Mouse (Mus musculus) midbrain, embryonic 15.5 days (tissue): ENCODE results near the gene Zdhhc15. TPM values are rescaled to one million over a fixed set of nuclear protein-coding genes. Genes with fewer than 3 reads are reported as not detected.

ENCODE experiments used
- ATAC-seq: fragments of 200-750 bp; cut with Nextera tagmentation; replicated peaks from 2 replicates; pipeline ENCODE4 v1.8.0; 2017; ENCODE audit warnings: moderate TSS enrichment
- H3K27ac ChIP-seq: fragments of 300-500 bp; sonication (generic); 2 replicates; pipeline ENCODE4 v1.5.1; 2015; ENCODE audit warnings: mild to moderate bottlenecking, inconsistent platforms
- H3K27me3 ChIP-seq: fragments of 300-500 bp; sonication (generic); replicated peaks from 2 replicates; pipeline ENCODE4 v1.6.1; 2015; ENCODE audit warnings: inconsistent platforms
- H3K36me3 ChIP-seq: fragments of 300-500 bp; sonication (generic); replicated peaks from 2 replicates; pipeline ENCODE4 v1.6.1; 2015; ENCODE audit warnings: inconsistent platforms
- H3K4me1 ChIP-seq: fragments of 300-500 bp; sonication (generic); 2 replicates; pipeline ENCODE4 v1.6.1; 2015; ENCODE audit warnings: inconsistent platforms
- H3K4me2 ChIP-seq: fragments of 300-500 bp; sonication (generic); 2 replicates; pipeline ENCODE4 v1.6.1; 2015; ENCODE audit warnings: inconsistent platforms, mild to moderate bottlenecking, moderate library complexity
- H3K4me3 ChIP-seq: fragments of 300-500 bp; sonication (generic); 2 replicates; pipeline ENCODE4 v1.5.1; 2015; ENCODE audit warnings: mild to moderate bottlenecking, inconsistent platforms
- H3K9ac ChIP-seq: fragments of 300-500 bp; sonication (generic); 2 replicates; pipeline ENCODE4 v1.6.1; 2015; ENCODE audit warnings: mild to moderate bottlenecking, inconsistent platforms
- H3K9me3 ChIP-seq: fragments of 300-500 bp; sonication (generic); 2 replicates; pipeline ENCODE4 v1.6.1; 2016; ENCODE audit warnings: inconsistent platforms
- WGBS: fragments of 180-500 bp; shearing (Covaris S2); methylation state at CpG from one replicate; pipeline ENCODE4 v1.1.7; 2015; ENCODE audit warnings: mixed read lengths; 5-methylcytosine and 5-hydroxymethylcytosine counted together
- polyA plus RNA-seq: library from polyadenylated mRNA; unstranded; fragments of >200 nt; fragmentation: Nextera tagmentation; extraction: Ambion mirVana; gene quantifications from 2 replicates; pipeline ENCODE4 v1.2.1, GENCODE M21; 2015

The Zdhhc15 gene
- polyA plus RNA-seq, 1 experiment from 2014 or later = 4.4 TPM

- Histone ChIP-seq H3K27ac (no peak overlapping the region), H3K9ac (no peak overlapping the region), H3K4me3 (no peak overlapping the region), H3K36me3 (no peaks in the 10 kb centered on the region), H3K27me3 (peaks cover 20% of the 10 kb centered on the region), H3K4me2 (no peak overlapping the region), H3K4me1 (no peaks in the 10 kb centered on the region), H3K9me3 (no peaks in the 10 kb centered on the region)
- no peak for ATAC-seq
- 89% methylated on average over 4 of the region's 4 CpGs for WGBS
These were observed 128.2 kb downstream of the Zdhhc15 start for GRCm38 (mm10) chrX:104542635-104543034.

- no peak overlapping the region for H3K4me2 ChIP-seq
- WGBS = 73% methylated on average over 5 of the region's 5 CpGs
- no peaks in the 10 kb centered on the region for H3K4me1 ChIP-seq
- no peak for ATAC-seq
- no peaks in the 10 kb centered on the region for H3K9me3 ChIP-seq
- H3K27me3 ChIP-seq = peaks cover 13% of the 10 kb centered on the region
- no peak overlapping the region for H3K4me3 ChIP-seq
- H3K9ac ChIP-seq = no peak overlapping the region
- H3K36me3 ChIP-seq = no peaks in the 10 kb centered on the region
- H3K27ac ChIP-seq = no peak overlapping the region
These were observed 169.1 kb downstream of the Zdhhc15 start for GRCm38 (mm10) chrX:104501765-104502164.

- Histone ChIP-seq H3K4me2 (no peak overlapping the region), H3K36me3 (no peaks in the 10 kb centered on the region), H3K27ac (no peak overlapping the region), H3K9ac (no peak overlapping the region), H3K27me3 (peaks cover 11% of the 10 kb centered on the region), H3K4me1 (no peaks in the 10 kb centered on the region; the same call in 1 of the 2 replicates), H3K9me3 (no peaks in the 10 kb centered on the region), H3K4me3 (no peak overlapping the region)
- WGBS = 58% methylated on average over 4 of the region's 4 CpGs
- no peak for ATAC-seq
These were observed 181.1 kb downstream of the Zdhhc15 start for GRCm38 (mm10) chrX:104489626-104490355.

- 82% methylated on average over 4 of the region's 4 CpGs for WGBS
- Histone ChIP-seq H3K36me3 (no peaks in the 10 kb centered on the region), H3K4me2 (no peak overlapping the region), H3K27me3 (peaks cover 11% of the 10 kb centered on the region), H3K4me1 (no peaks in the 10 kb centered on the region; the same call in 1 of the 2 replicates), H3K9me3 (no peaks in the 10 kb centered on the region), H3K9ac (no peak overlapping the region), H3K4me3 (no peak overlapping the region), H3K27ac (no peak overlapping the region)
- no peak for ATAC-seq
These were observed 181.9 kb downstream of the Zdhhc15 start for GRCm38 (mm10) chrX:104488870-104489467.

- WGBS = 86% methylated on average over 3 of the region's 3 CpGs
- Histone ChIP-seq H3K36me3 (no peaks in the 10 kb centered on the region), H3K4me2 (no peak overlapping the region), H3K4me1 (no peaks in the 10 kb centered on the region; the same call in 1 of the 2 replicates), H3K27ac (no peak overlapping the region), H3K4me3 (no peak overlapping the region), H3K9me3 (no peaks in the 10 kb centered on the region), H3K9ac (no peak overlapping the region), H3K27me3 (peaks cover 17% of the 10 kb centered on the region)
- no peak for ATAC-seq
These were observed 182.8 kb downstream of the Zdhhc15 start for GRCm38 (mm10) chrX:104488036-104488435.

Other genes with a start within 250 kb of the Zdhhc15 start
- 2.0 TPM in 2 replicates for gene Uprt, start 188.2 kb downstream of the Zdhhc15 start, polyA plus RNA-seq
- 31.8 and 37.4 TPM in 2 replicates for gene Magee2, start 186.2 kb upstream of the Zdhhc15 start, polyA plus RNA-seq